ENCODE assay signal across 8 mouse cellular contexts in genomic region chr10:70296531-70297366, GRCm38 (mm10). TPM values are rescaled to one million over a fixed set of nuclear protein-coding genes. Genes with fewer than 3 reads are reported as not detected.
DNase-seq lines count a peak whose midpoint lies in the region; ATAC-seq and TF ChIP-seq lines count a peak whose summit lies in the region.

No protein-coding gene starts in this region.

- H3K27ac ChIP-seq in ES-E14 (ENCODE audit: insufficient read depth, low read depth, low read length, poor library complexity, severe bottlenecking): no peak overlapping the region
- no peak overlapping the region for H3K27ac ChIP-seq in forebrain, postnatal 0 days (ENCODE audit: low read depth, low read length)
- H3K27ac ChIP-seq in neural tube, embryonic 15.5 days (replicated peaks): no peak overlapping the region

- H3K36me3 ChIP-seq in ES-E14 (ENCODE audit: control insufficient read depth, insufficient read depth, low read length, poor library complexity, severe bottlenecking): no peaks in the 10 kb centered on the region
- no peaks in the 10 kb centered on the region for H3K36me3 ChIP-seq in forebrain, postnatal 0 days (ENCODE audit: insufficient read depth)
- H3K36me3 ChIP-seq in neural tube, embryonic 15.5 days: no peaks in the 10 kb centered on the region

- H3K27me3 ChIP-seq in forebrain, postnatal 0 days (ENCODE audit: insufficient read depth, low read length): no peaks in the 10 kb centered on the region
- H3K27me3 ChIP-seq in neural tube, embryonic 15.5 days (replicated peaks): no peaks in the 10 kb centered on the region

- intact Hi-C loops in heart, postnatal 36 days (cut with DNase I): loop anchor here (1.0 to 5.0 kb wide), 6 partner anchors 101 to 639 kb away; no protein-coding TSS in a partner anchor

- no peak overlapping the region; a peak in 1 of 4 replicates for H3K4me3 ChIP-seq in ES-E14 (ENCODE audit: insufficient read depth in 1 of 2, low read depth in 1 of 2, low read length in 2 of 2, poor library complexity in 1 of 2, severe bottlenecking in 1 of 2)
- no peak overlapping the region for H3K4me3 ChIP-seq in forebrain, postnatal 0 days (ENCODE audit: low read depth, low read length)
- no peak overlapping the region for H3K4me3 ChIP-seq in neural tube, embryonic 15.5 days (replicated peaks)

- no peak overlapping the region for H3K9ac ChIP-seq in ES-E14 (ENCODE audit: insufficient read depth, low read depth, low read length, poor library complexity, severe bottlenecking)
- H3K9ac ChIP-seq in forebrain, postnatal 0 days: peak overlapping the region; percentile 31
- H3K9ac ChIP-seq in neural tube, embryonic 15.5 days (replicated peaks): peak overlapping the region; percentile 15; the same call in 1 of the 2 replicates

- H3K9me3 ChIP-seq in ES-E14 (ENCODE audit: control insufficient read depth, insufficient read depth, low read depth, low read length): no peaks in the 10 kb centered on the region
- no peaks in the 10 kb centered on the region for H3K9me3 ChIP-seq in forebrain, postnatal 0 days (ENCODE audit: low read length)
- no peaks in the 10 kb centered on the region for H3K9me3 ChIP-seq in neural tube, embryonic 15.5 days (replicated peaks)

- in situ Hi-C loops in ES-E14 (cut with MboI; ENCODE audit: low sequenced_read_pairs in 2 of 2, unreplicated experiment in 2 of 2): loop anchor here (10.0 to 25.0 kb wide), 2 partner anchors 432 to 434 kb away; no protein-coding TSS in a partner anchor

- H3K4me2 ChIP-seq in forebrain, postnatal 0 days (ENCODE audit: low read depth): peak overlapping the region; percentile 16
- peak overlapping the region; percentile 25 for H3K4me2 ChIP-seq in neural tube, embryonic 15.5 days

- peak; percentile 92 for ATAC-seq in forebrain, postnatal 0 days
- ATAC-seq in neural tube, embryonic 15.5 days (ENCODE audit: low FRiP score): peak; percentile 89

- DNase-seq in ES-E14 (ENCODE audit: low read depth, low spot score): peak; percentile 92
- DNase-seq in cerebellum, adult 11-12 months: peak; percentile 81
- peak; percentile 93 for DNase-seq in forebrain, postnatal 0 days
- DNase-seq in heart, postnatal 36 days: peak; percentile 72 to 81
- DNase-seq in layer of hippocampus, adult 18-20 months (ENCODE audit: low spot score in 2 of 2): peak; percentile 56 to 89
- peak; percentile 63 to 78 for DNase-seq in lung, adult 18-20 months
- DNase-seq in testis, postnatal 14 days (ENCODE audit: low spot score): peak; percentile 69

- H3K4me1 ChIP-seq in ES-E14 (ENCODE audit: control insufficient read depth in 2 of 2, insufficient read depth in 2 of 2, low read length in 2 of 2, poor library complexity in 1 of 2): peaks cover 1 to 17% of the 10 kb centered on the region in 2 experiments; a peak in 3 of 4 replicates
- H3K4me1 ChIP-seq in forebrain, postnatal 0 days (ENCODE audit: insufficient read depth): 0 out of 2 replicates have a peak, but pooled peaks cover 2% of the 10 kb centered on the region
- peaks cover 13% of the 10 kb centered on the region for H3K4me1 ChIP-seq in neural tube, embryonic 15.5 days

- 6% methylated on average over 19 of the region's 20 CpGs for WGBS in forebrain, postnatal 0 days
- WGBS in neural tube, embryonic 15.5 days: 6% methylated on average over 19 of the region's 20 CpGs

- TF ChIP-seq CTCF in forebrain, postnatal 0 days (IDR thresholded peaks at IDR 0.05; ENCODE audit: low read depth): peak; percentile 95

TF ChIP-seq in ES-E14, 5 proteins besides CTCF, POLR2A, EP300 and RAD21:
- TF ChIP-seq ZNF384 (IDR thresholded peaks at IDR 0.05; ENCODE audit: low read depth, low read length): no peak
- no peak for TF ChIP-seq MAFK (IDR thresholded peaks at IDR 0.05; ENCODE audit: insufficient read depth, low read depth, low read length)
- peak; percentile 86; the same call in 1 of the 2 replicates for TF ChIP-seq ZC3H11A (IDR thresholded peaks at IDR 0.05; ENCODE audit: borderline replicate concordance, low read depth, low read length)
- no peak for TF ChIP-seq HCFC1 (IDR thresholded peaks at IDR 0.05; ENCODE audit: borderline replicate concordance, insufficient read depth, low read length)
- TF ChIP-seq CHD2 (IDR thresholded peaks at IDR 0.05; ENCODE audit: low read depth, low read length): no peak

RNA-seq across cellular contexts. Expression of gene Slc16a9, which starts 51.8 kb away (rescaled TPM):
- 1.3 and 2.0 TPM in 2 replicates for total RNA-seq in ES-E14 (2012; rRNA removed)
- 6.1 and 6.5 TPM in 2 replicates for total RNA-seq in forebrain, postnatal 0 days (2014; rRNA removed)
- polyA plus RNA-seq in forebrain, postnatal 0 days (2015; fragmentation: Nextera tagmentation; extraction: Ambion mirVana): 2.5 and 2.6 TPM in 2 replicates
- total RNA-seq in heart, postnatal 36 days (2021): 1 to 10 TPM; 2.5 to 5.3 TPM
- total RNA-seq in layer of hippocampus, adult 18-20 months (2021): 1 to 10 TPM; 1.9 to 2.0 TPM
- polyA plus RNA-seq in neural tube, embryonic 15.5 days (2015; fragmentation: Nextera tagmentation; extraction: Ambion mirVana): 1.0 and 1.8 TPM in 2 replicates
